Comparison of ENCODE assay signal across 8 mouse cellular contexts in genomic region chr13:48653788-48654770, GRCm38 (mm10). TPM values are rescaled to one million over a fixed set of nuclear protein-coding genes. Genes with fewer than 3 reads are reported as not detected.
DNase-seq lines count a peak whose midpoint lies in the region; ATAC-seq and TF ChIP-seq lines count a peak whose summit lies in the region.

No protein-coding gene starts in this region.

- H3K36me3 ChIP-seq in forebrain, postnatal 0 days (ENCODE audit: insufficient read depth), result no peaks in the 10 kb centered on the region
- H3K36me3 ChIP-seq in intestine, postnatal 0 days (ENCODE audit: control insufficient read depth, insufficient read depth), result no peaks in the 10 kb centered on the region
- no peaks in the 10 kb centered on the region for H3K36me3 ChIP-seq in limb, embryonic 10.5 days
- H3K36me3 ChIP-seq in stomach, embryonic 15.5 days, result no peaks in the 10 kb centered on the region

- no peak overlapping the region for H3K9ac ChIP-seq in forebrain, postnatal 0 days
- no peak overlapping the region for H3K9ac ChIP-seq in intestine, postnatal 0 days (ENCODE audit: low read depth, low read length)
- H3K9ac ChIP-seq in stomach, embryonic 15.5 days, result no peak overlapping the region

- peak; percentile 87 for TF ChIP-seq CTCF in forebrain, postnatal 0 days (IDR thresholded peaks at IDR 0.05; ENCODE audit: low read depth)
- TF ChIP-seq CTCF in intestine, postnatal 0 days (IDR thresholded peaks at IDR 0.05; ENCODE audit: low read depth), result peak; percentile 88

- peaks cover 27% of the 10 kb centered on the region for H3K27me3 ChIP-seq in forebrain, postnatal 0 days (ENCODE audit: insufficient read depth, low read length)
- peaks cover 56% of the 10 kb centered on the region for H3K27me3 ChIP-seq in intestine, postnatal 0 days (replicated peaks; ENCODE audit: control insufficient read depth, insufficient read depth, low read length)
- peaks cover 75% of the 10 kb centered on the region for H3K27me3 ChIP-seq in limb, embryonic 10.5 days (ENCODE audit: low read depth, poor library complexity, severe bottlenecking)
- H3K27me3 ChIP-seq in stomach, embryonic 15.5 days (replicated peaks), result peaks cover 10% of the 10 kb centered on the region; the same call in 1 of the 2 replicates

- no peaks in the 10 kb centered on the region for H3K9me3 ChIP-seq in forebrain, postnatal 0 days (ENCODE audit: low read length)
- no peaks in the 10 kb centered on the region for H3K9me3 ChIP-seq in intestine, postnatal 0 days (ENCODE audit: control insufficient read depth)
- H3K9me3 ChIP-seq in limb, embryonic 10.5 days (replicated peaks), result no peaks in the 10 kb centered on the region
- H3K9me3 ChIP-seq in stomach, embryonic 15.5 days, result no peaks in the 10 kb centered on the region

- H3K4me2 ChIP-seq in forebrain, postnatal 0 days (ENCODE audit: low read depth), result no peak overlapping the region
- H3K4me2 ChIP-seq in intestine, postnatal 0 days (replicated peaks; ENCODE audit: low read depth), result no peak overlapping the region
- no peak overlapping the region for H3K4me2 ChIP-seq in stomach, embryonic 15.5 days

- no peaks in the 10 kb centered on the region for H3K4me1 ChIP-seq in forebrain, postnatal 0 days (ENCODE audit: insufficient read depth)
- no peaks in the 10 kb centered on the region for H3K4me1 ChIP-seq in intestine, postnatal 0 days (replicated peaks; ENCODE audit: control insufficient read depth, insufficient read depth, low read length)
- H3K4me1 ChIP-seq in limb, embryonic 10.5 days, result peaks cover 4% of the 10 kb centered on the region; the same call in 1 of the 2 replicates
- H3K4me1 ChIP-seq in stomach, embryonic 15.5 days, result peaks cover 14% of the 10 kb centered on the region; the same call in 1 of the 2 replicates

- ATAC-seq in forebrain, postnatal 0 days, result peak; percentile 74
- ATAC-seq in intestine, postnatal 0 days, result no peak
- ATAC-seq in monocyte, adult 5-6 weeks (replicated peaks; ENCODE audit: insufficient number of reproducible peaks, low FRiP score, low TSS enrichment, poor library complexity, severe bottlenecking), result 0 out of 2 replicates have a peak, but pooled peaks have one; percentile 35
- peak; percentile 5; the same call in 1 of the 2 replicates for ATAC-seq in stomach, embryonic 15.5 days (ENCODE audit: insufficient read depth, low FRiP score, low read depth)

- H3K27ac ChIP-seq in forebrain, postnatal 0 days (ENCODE audit: low read depth, low read length), result no peak overlapping the region
- no peak overlapping the region for H3K27ac ChIP-seq in intestine, postnatal 0 days (ENCODE audit: low read depth, low read length)
- no peak overlapping the region for H3K27ac ChIP-seq in limb, embryonic 10.5 days
- no peak overlapping the region for H3K27ac ChIP-seq in stomach, embryonic 15.5 days

- WGBS in forebrain, postnatal 0 days, result 10% methylated on average over 14 of the region's 14 CpGs
- WGBS in intestine, postnatal 0 days, result 9% methylated on average over 14 of the region's 14 CpGs
- 10% methylated on average over 14 of the region's 14 CpGs for WGBS in limb, embryonic 10.5 days
- WGBS in stomach, embryonic 15.5 days, result 9% methylated on average over 14 of the region's 14 CpGs

- H3K4me3 ChIP-seq in forebrain, postnatal 0 days (ENCODE audit: low read depth, low read length), result no peak overlapping the region
- H3K4me3 ChIP-seq in intestine, postnatal 0 days (ENCODE audit: low read depth, low read length), result no peak overlapping the region
- no peak overlapping the region for H3K4me3 ChIP-seq in limb, embryonic 10.5 days
- no peak overlapping the region for H3K4me3 ChIP-seq in stomach, embryonic 15.5 days (replicated peaks)

- peak; percentile 74 for DNase-seq in urinary bladder, postnatal 14 days (ENCODE audit: low spot score)
- DNase-seq in urinary bladder, postnatal 10 days (ENCODE audit: low spot score), result no peak
- peak; percentile 81 to 86 for DNase-seq in cerebellum, adult 18-20 months
- DNase-seq in forebrain, postnatal 0 days, result peak; percentile 79
- peak; percentile 89 for DNase-seq in limb, embryonic 10.5 days (ENCODE audit: low spot score)

RNA-seq across cellular contexts. Expression of gene Barx1, which starts 8.7 kb away (rescaled TPM):
- not detected in 2 replicates for total RNA-seq in forebrain, postnatal 0 days (2014; rRNA removed)
- polyA plus RNA-seq in forebrain, postnatal 0 days (2015; fragmentation: Nextera tagmentation; extraction: Ambion mirVana), result not detected in 2 replicates
- polyA plus RNA-seq in intestine, postnatal 0 days (2015; fragmentation: Nextera tagmentation; extraction: Ambion mirVana), result 0.29 and 2.1 TPM in 2 replicates
- polyA plus RNA-seq in limb, embryonic 10.5 days (2016; fragmentation: Nextera tagmentation; extraction: Ambion mirVana), result 0.16 and 4.1 TPM in 2 replicates
- total RNA-seq in monocyte, adult 5-6 weeks (2017), result not detected in 3 replicates
- polyA plus RNA-seq in stomach, embryonic 15.5 days (2015; fragmentation: Nextera tagmentation; extraction: Ambion mirVana), result 173 and 204 TPM in 2 replicates

RNA-seq across cellular contexts. Expression of gene Ptpdc1, which starts 28.6 kb away (rescaled TPM):
- total RNA-seq in forebrain, postnatal 0 days (2014; rRNA removed), result 19.5 and 36.4 TPM in 2 replicates
- 8.5 and 12.4 TPM in 2 replicates for polyA plus RNA-seq in forebrain, postnatal 0 days (2015; fragmentation: Nextera tagmentation; extraction: Ambion mirVana)
- 1.9 and 2.5 TPM in 2 replicates for polyA plus RNA-seq in intestine, postnatal 0 days (2015; fragmentation: Nextera tagmentation; extraction: Ambion mirVana)
- polyA plus RNA-seq in limb, embryonic 10.5 days (2016; fragmentation: Nextera tagmentation; extraction: Ambion mirVana), result 6.0 and 10.9 TPM in 2 replicates
- 1.3 to 2.7 TPM (median 1.5 TPM) in 3 replicates for total RNA-seq in monocyte, adult 5-6 weeks (2017)
- 8.2 and 9.1 TPM in 2 replicates for polyA plus RNA-seq in stomach, embryonic 15.5 days (2015; fragmentation: Nextera tagmentation; extraction: Ambion mirVana)

Comparison
In these comparisons a context has a peak if more than half of its experiments do, and no peak if none do; other contexts are left out.
1. RNA of gene Barx1, which starts 8.7 kb away (polyA plus RNA-seq): 173 to 204 TPM in stomach, embryonic 15.5 days; 0.29 to 2.1 TPM in intestine, postnatal 0 days, 0.16 to 4.1 TPM in limb, embryonic 10.5 days and not detected in forebrain, postnatal 0 days; every median in the first group is over 10 times any median in the second.